Mouse (Mus musculus) R1 (cell line): ENCODE results near the gene Abcc10.

Source experiments
- DNase-seq: peaks from one replicate; pipeline ENCODE4 v3.0.0-alpha.2; 2018; ENCODE audit warnings: low read depth, low spot score

The Abcc10 gene

DNA sequence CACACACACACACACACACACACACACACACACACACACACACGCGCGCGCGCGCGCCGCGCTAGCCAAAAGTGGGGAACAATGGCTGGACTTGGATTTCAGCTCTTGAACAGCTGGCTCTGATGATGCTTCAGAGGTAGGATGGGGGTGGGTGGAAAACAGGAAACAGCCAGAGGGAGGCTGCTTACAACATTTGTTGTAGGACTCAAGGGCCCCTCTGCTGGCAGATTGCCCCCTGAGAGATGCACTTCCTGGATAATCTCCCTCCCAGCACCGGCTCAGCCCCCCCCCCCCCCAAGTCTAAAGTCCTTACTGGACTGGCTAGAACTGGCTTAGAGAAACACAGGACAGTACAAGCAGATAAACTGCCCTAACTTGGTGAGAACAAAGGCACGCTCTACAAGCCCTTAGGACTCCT is 40.5 kb downstream of the Abcc10 start:
- DNase-seq: peak; percentile 48

DNA sequence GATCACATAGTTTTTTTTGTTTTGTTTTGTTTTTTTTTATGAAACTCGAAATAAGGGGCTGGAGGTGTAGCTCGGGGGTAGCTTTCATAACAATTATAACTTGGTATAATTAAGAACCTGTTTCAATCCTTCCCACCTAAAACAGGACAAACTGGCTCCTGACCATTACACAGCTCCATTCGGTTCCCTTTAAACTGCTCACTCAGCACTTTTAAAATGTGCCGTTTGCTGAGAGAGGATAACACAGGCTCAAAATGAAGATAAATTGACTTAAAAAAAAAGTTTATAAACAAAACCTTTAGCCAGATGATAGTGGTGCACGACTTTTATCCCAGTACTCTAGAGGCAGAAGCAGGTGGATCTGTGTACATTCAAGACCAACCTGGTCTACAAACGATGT is 42.7 kb downstream of the Abcc10 start:
- no peak for DNase-seq

DNA sequence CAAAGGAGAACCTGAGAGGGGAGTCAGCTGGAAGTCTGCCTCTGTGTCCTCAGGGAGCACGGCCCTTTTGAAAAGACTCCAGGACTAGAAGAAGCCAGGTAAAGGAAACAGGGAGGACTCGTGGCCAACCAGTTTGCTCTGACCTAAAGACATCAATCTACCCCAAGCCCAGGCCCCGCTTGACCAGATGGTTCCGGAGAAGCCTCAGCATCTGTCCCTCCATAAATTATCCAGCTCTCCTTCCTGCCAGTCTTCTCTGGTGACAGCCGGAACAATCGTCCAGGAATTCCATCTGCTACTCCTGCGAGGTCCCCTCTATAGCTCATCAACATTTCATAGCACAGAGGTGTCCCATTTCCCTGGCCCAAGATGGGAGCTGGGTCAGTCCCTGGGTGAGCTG is 43.5 kb downstream of the Abcc10 start:
- DNase-seq: no peak

DNA sequence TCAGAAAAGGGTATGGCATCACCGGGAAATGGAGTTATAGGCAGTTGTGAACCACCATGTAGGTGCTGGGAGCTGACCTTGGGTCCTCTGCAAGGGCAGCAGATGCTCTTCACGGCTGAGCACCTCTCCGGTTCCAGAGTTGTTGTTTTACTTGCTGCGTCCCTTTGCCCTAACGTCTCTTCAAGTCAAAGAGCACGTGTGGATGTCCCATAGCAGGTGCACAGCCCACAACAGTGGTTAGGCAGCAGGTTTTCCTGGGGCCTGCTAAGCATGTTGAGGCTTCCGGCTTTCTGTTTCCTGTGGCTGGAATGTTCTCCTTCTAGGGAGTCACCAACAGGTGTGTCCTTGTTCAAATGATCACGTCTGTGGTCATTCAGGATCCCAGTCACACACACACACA is 44.2 kb downstream of the Abcc10 start:
- DNase-seq: no peak

DNA sequence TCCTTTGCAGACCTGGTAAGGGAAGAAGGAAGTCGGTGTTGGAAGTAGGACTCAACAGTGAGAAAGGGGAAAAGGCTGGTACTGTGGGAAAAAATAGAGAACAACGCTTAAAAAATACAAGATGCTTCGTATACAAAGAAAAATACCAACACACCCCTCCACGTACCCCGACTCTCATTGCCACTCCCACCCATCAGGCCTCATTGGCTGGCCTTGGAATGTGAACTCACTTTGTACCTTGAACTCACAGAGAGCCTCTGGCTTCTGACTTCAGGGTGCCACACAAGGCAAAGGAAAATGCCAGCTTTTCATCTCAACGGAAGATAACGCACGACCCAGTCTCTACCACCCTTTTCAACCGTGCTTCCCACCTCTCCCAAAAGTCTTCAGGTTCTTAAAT is 45.0 kb downstream of the Abcc10 start:
- no peak for DNase-seq

DNA sequence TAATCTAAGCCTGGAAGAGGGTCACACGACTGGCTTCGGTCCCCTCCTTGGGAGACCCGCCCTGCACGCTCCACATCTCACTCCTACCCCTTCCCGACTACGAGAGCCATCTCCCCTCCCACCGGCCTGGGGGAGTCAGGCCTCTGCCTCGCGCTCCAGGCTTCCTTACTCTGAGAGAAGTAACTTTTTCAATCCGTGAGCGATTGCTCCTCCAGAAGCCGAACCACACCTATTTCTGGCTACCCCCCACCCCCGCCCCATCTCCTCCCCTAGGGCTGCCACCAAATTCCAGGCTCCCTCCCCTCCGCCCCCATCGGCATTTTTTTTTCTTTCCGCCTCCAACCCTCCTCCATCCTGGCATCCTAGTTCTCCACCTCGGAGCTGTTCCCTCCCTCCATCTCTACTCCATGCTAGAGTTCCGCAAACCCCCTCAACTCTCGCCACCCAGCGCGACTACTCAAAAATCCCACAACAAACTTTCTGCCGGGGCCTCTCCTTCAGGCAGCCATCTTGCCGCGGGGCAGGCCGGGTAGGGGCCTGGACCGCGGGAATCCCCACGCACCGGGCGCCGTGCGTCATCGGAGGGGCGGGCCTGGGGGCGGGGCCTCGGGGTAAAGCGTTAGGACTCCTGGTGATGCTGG is 45.5 kb downstream of the Abcc10 start, which contains the start of gene Tjap1:
Tjap1 (minus strand) TSS at position 544 of the 641 bp plus-strand sequence.
- DNase-seq: peak; percentile 95

DNA sequence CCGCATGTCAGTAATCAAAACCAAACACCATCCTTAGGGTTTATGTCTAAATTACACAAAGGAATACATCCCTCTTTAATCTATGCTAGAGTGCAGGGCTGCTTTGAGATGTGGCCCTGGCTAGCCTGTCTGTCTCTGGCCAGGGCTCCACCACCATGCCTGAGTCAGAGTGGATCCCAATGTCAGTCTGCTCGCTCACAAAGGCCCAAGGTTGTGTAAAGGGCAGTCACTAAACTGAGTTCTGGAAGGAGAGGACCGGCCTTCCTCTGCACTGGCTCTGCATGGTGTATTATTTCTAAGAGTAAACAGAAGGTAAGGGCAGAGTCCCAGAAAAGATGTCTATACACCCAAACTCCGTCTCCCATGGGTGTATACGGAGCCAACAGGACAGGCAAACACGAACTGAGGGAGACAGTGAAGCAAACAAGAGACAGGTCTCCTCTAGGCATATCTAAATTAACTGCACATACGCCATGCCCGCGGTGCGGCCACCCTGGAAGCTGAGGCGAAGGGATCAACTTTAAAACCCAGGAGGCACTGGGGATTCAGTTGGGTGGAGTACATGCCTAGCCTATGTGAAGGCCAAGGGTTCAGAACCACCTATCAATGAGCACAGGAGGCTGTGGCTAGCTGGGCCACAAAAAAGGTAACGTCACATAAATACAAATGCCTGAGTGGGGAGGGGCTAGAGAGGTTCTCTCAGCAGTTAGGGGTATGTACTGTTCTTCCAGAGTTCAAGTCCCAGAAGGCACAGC is 50.0 kb downstream of the Abcc10 start:
- no peak for DNase-seq

- DNase-seq: no peak
These were observed 50.6 kb downstream of the Abcc10 start for GRCm38 (mm10) chr17:46277586-46277985.

- no peak for DNase-seq
These were observed 52.6 kb downstream of the Abcc10 start for GRCm38 (mm10) chr17:46275506-46275905.

GRCm38 (mm10) chr17:46275034-46275433 is 53.1 kb downstream of the Abcc10 start:
- no peak for DNase-seq

GRCm38 (mm10) chr17:46274465-46274864 is 53.7 kb downstream of the Abcc10 start:
- no peak for DNase-seq

DNA sequence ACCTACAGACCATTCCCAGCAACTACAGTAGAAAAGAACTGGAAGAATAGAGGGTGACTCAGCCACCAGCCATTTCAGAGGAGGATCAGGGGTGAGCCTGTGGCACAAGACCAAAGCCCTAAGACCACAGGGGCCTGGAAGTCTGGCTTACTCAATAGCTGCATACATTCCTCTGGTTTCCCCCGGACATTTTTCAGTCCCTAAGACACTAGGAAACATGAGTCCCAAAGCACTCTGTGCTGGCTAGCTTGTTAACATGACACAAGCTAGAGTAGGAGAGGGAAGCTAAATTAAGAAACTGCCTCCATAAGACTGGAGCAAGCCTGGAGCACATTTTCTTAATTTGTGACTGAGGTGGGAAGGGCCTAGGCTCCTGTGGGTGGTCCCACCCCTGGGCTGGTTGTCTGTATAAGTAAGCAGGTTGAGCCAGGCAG is 54.3 kb downstream of the Abcc10 start:
- DNase-seq: peak; percentile 74

DNA sequence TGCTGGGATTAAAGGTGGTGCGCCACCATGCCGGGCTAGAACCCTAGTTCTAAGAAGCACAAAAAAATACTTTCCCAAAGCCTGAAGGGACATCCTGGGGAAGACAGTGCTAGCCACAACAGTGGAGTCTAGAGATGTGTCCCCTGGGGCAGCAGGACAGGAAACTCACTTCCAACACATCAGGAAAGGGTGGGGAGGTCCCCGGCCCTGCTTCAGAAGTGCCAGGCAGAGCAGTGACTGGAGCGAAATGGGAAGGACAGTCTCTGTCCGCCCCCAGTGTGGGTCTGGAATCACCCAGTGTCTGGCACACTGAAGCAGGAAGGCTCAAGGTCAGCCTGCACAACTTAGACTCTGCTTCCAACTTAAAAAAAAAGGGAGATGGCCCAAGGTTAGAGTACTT is 55.5 kb downstream of the Abcc10 start:
- DNase-seq: no peak

DNA sequence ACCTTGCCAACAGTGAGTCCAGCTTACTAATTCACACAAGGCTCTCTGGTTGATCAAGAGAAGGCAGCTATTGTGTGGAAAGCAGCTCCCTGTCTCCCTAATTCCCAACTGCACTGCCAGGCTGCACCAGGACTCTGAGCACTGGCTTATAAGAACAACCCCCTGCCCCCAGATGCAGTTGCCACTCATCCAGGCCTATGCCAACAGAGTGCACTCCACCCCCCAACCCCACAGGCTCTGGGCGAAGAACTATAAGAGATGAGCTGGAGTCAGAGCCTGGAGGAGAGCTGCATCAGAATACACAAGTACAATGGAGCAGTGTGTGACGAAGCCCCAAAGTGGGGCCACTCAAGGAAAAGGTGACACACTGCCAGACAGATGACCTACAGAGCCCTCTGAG is 56.1 kb downstream of the Abcc10 start:
- no peak for DNase-seq

GRCm38 (mm10) chr17:46269771-46270534 is 58.2 kb downstream of the Abcc10 start:
- DNase-seq: no peak

- no peak for DNase-seq
These were observed 60.0 kb downstream of the Abcc10 start for GRCm38 (mm10) chr17:46268026-46268720.

GRCm38 (mm10) chr17:46267511-46267910 is 60.6 kb downstream of the Abcc10 start:
- no peak for DNase-seq

GRCm38 (mm10) chr17:46266986-46267385 is 61.2 kb downstream of the Abcc10 start:
- DNase-seq: peak; percentile 75

DNA sequence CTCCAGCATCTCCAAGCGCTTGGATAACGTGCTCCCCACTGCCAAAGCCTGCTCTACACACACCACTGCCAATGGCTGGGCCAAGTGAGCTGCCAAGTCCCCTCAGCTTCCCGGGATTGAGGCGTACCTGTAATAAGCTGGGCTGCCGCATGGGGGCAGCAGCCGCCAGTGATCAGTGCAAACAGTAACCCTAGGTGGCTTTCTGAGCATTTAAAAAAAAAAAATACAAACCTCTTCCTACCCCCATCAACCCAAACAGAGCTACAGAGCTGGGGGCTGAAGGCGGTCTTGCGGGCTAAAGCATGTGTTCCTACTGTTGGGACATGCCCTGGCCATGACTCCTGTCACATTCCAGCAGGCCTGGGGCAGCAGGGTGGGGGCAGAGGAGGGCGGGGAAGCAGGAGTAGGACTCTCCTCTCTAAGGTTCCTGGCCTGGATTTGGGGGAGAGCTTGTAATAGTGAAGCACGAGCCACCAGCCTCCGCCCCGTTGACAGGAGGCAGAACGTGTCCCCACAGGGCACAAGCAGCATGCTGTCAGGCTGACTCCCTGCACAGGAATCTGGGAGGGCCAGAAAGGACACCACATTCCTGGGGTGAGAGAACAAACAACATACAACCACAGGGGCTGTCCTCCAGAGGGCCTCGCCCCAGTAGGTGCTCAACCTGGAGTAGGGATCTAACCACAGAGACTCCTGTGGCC is 62.1 kb downstream of the Abcc10 start:
- DNase-seq: peak; percentile 91

- no peak for DNase-seq
These were observed 62.6 kb downstream of the Abcc10 start for GRCm38 (mm10) chr17:46265502-46265901.

- DNase-seq: no peak
These were observed 65.9 kb downstream of the Abcc10 start for GRCm38 (mm10) chr17:46262201-46262694.
